Mouse (Mus musculus) heart, embryonic 11.5 days (tissue): Measurements from ENCODE around the gene Wrap53. TPM values are rescaled to one million over a fixed set of nuclear protein-coding genes. Genes with fewer than 3 reads are reported as not detected.
"Not testable (repeated sequence)": the region's sequence is repeated elsewhere in the genome, so short reads cannot be mapped to it uniquely, and the experiment has no call there.

Experiments
- ATAC-seq: fragments of 200-750 bp; cut with Nextera tagmentation; replicated peaks from 2 replicates; pipeline ENCODE4 v1.8.0; 2017; ENCODE audit warnings: moderate library complexity; ENCODE audit not compliant: insufficient number of reproducible peaks, low FRiP score, low TSS enrichment
- H3K27ac ChIP-seq: fragments of 300-500 bp; sonication (generic); 2 replicates; pipeline ENCODE4 v1.5.1; 2014; ENCODE audit warnings: mild to moderate bottlenecking, low read depth, low read length
- H3K27me3 ChIP-seq: fragments of 300-500 bp; sonication (generic); 2 replicates; pipeline ENCODE4 v1.6.1; 2014; ENCODE audit warnings: mild to moderate bottlenecking, low read length, mixed read lengths; ENCODE audit not compliant: control insufficient read depth, insufficient read depth
- H3K36me3 ChIP-seq: fragments of 300-500 bp; sonication (generic); 2 replicates; pipeline ENCODE4 v1.6.1; 2014; ENCODE audit warnings: mild to moderate bottlenecking, low read length, moderate library complexity, mixed read lengths; ENCODE audit not compliant: control insufficient read depth, insufficient read depth
- H3K4me1 ChIP-seq: fragments of 300-500 bp; sonication (generic); 2 replicates; pipeline ENCODE4 v1.6.1; 2014; ENCODE audit warnings: low read length; ENCODE audit not compliant: control insufficient read depth, insufficient read depth
- H3K4me2 ChIP-seq: fragments of 300-500 bp; sonication (generic); 2 replicates; pipeline ENCODE4 v1.6.1; 2014; ENCODE audit warnings: mild to moderate bottlenecking, moderate library complexity
- H3K4me3 ChIP-seq: fragments of 300-500 bp; sonication (generic); 2 replicates; pipeline ENCODE4 v1.5.1; 2014; ENCODE audit warnings: low read depth, low read length
- H3K9ac ChIP-seq: fragments of 300-500 bp; sonication (generic); 2 replicates; pipeline ENCODE4 v1.6.1; 2014; ENCODE audit warnings: mild to moderate bottlenecking, low read depth, low read length, moderate library complexity
- H3K9me3 ChIP-seq: fragments of 300-500 bp; sonication (generic); replicated peaks from 2 replicates; pipeline ENCODE4 v1.6.1; 2016; ENCODE audit warnings: low read length; ENCODE audit not compliant: control insufficient read depth
- WGBS: fragments of 180-500 bp; shearing (Covaris S2); extraction: QIAGEN DNeasy Blood & Tissue Kit; methylation state at CpG from one replicate; pipeline ENCODE4 v1.1.7; 2014; ENCODE audit not compliant: insufficient replicate concordance; 5-methylcytosine and 5-hydroxymethylcytosine counted together
- polyA plus RNA-seq: library from polyadenylated mRNA; unstranded; fragments of >200 nt; fragmentation: Nextera tagmentation; extraction: Ambion mirVana; gene quantifications from 2 replicates; pipeline ENCODE4 v1.2.1, GENCODE M21; 2014

Wrap53 gene
- 20.3 and 22.9 TPM in 2 replicates for polyA plus RNA-seq

- Histone ChIP-seq H3K36me3 (0 out of 2 replicates have a peak, but pooled peaks cover 2% of the 10 kb centered on the region), H3K4me2 (peak within 1 kb of the TSS; percentile 89), H3K27me3 (no peaks in the 10 kb centered on the region), H3K9ac (peak within 1 kb of the TSS; percentile 76), H3K27ac (peak within 1 kb of the TSS; percentile 88), H3K9me3 (no peaks in the 10 kb centered on the region), H3K4me3 (peak within 1 kb of the TSS; percentile 60), H3K4me1 (peaks cover 33% of the 10 kb centered on the region)
- WGBS = under 1% methylated on average over 13 of the region's 13 CpGs
- peak; percentile 68 for ATAC-seq
These were observed at the start of gene Wrap53, which contains the start of gene Trp53 for GRCm38 (mm10) chr11:69580091-69580514. Gene Wrap53 (minus strand): TSS chr11:69580255. Gene Trp53 (plus strand): TSS chr11:69580359.

GRCm38 (mm10) chr11:69629802-69630201, 49.7 kb upstream of the Wrap53 start:
- H3K4me2 ChIP-seq = no peak overlapping the region
- WGBS = 69% methylated on average over 1 of the region's 1 CpGs
- H3K27me3 ChIP-seq = no peaks in the 10 kb centered on the region
- H3K9me3 ChIP-seq = no peaks in the 10 kb centered on the region
- no peak overlapping the region for H3K4me3 ChIP-seq
- no peaks in the 10 kb centered on the region for H3K36me3 ChIP-seq
- peaks cover 11% of the 10 kb centered on the region for H3K4me1 ChIP-seq
- ATAC-seq = no peak
- H3K27ac ChIP-seq = no peak overlapping the region
- no peak overlapping the region for H3K9ac ChIP-seq

DNA sequence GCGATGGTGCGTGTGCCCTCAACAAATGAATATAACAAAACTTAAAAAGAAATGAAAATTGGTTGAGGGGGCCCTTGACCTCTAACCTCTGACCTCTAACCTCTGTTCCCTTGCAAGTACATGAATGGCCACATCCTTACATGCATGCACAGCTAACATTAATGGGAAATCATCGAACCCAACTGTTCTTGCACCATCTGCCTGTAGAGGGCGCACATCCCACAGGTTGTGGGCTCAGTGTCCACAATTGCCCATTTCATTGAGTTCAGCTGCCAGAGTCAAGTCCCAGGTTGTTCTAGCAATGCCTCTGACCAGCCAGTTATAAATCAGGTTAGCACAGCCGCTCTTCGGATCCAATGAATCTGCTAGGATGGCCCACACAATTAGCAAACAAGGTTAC, 48.2 kb upstream of the Wrap53 start:
- H3K4me1 ChIP-seq = no peaks in the 10 kb centered on the region
- ATAC-seq = no peak
- no peak overlapping the region for H3K4me2 ChIP-seq
- 35% methylated on average over 6 of the region's 6 CpGs for WGBS
- H3K27me3 ChIP-seq = no peaks in the 10 kb centered on the region
- H3K4me3 ChIP-seq = no peak overlapping the region
- H3K27ac ChIP-seq = no peak overlapping the region
- no peaks in the 10 kb centered on the region for H3K9me3 ChIP-seq
- H3K9ac ChIP-seq = no peak overlapping the region
- H3K36me3 ChIP-seq = no peaks in the 10 kb centered on the region

DNA sequence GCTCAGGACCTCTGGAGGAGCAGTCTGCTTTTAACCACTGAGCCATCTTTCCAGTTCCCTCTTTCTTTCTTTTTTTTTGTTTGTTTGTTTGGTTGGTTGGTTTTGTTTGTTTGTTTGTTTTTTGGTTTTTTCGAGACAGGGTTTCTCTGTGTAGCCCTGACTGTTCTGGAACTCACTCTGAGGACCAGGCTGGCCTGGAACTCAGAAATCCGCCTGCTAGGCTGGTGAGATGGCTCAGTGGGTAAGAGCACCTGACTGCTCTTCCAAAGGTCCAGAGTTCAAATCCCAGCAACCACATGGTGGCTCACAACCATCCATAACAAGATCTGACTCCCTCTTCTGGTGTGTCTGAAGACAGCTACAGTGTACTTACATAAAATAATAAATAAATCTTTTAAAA, 44.3 kb upstream of the Wrap53 start:
- 86% methylated on average over 2 of the region's 2 CpGs for WGBS
- H3K4me2 ChIP-seq = not testable (repeated sequence)

DNA sequence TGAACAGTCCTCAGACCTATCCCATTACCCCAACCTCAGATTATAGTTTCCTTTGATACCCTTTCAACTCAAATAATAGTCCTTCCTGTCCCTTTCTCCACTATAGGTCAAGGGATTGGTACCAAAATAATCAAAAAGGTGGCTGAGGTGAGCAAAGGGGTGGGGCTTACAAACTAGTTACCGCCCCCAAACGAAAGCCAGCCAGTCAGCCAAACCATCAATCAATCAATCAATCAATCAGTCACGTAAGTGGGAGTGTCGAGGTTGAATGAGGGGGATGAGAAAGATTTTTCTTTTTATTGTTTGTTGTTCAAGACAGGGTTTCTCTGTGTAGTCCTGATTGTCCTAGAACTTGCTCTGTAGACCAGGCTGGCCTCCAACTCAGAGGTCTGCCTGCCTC, 43.0 kb upstream of the Wrap53 start:
- H3K4me3 ChIP-seq = no peak overlapping the region
- no peak overlapping the region for H3K9ac ChIP-seq
- 70% methylated on average over 4 of the region's 4 CpGs for WGBS
- no peak overlapping the region for H3K4me2 ChIP-seq
- H3K9me3 ChIP-seq = no peaks in the 10 kb centered on the region
- no peak overlapping the region for H3K27ac ChIP-seq
- H3K4me1 ChIP-seq = peaks cover 12% of the 10 kb centered on the region
- ATAC-seq = no peak
- no peaks in the 10 kb centered on the region for H3K27me3 ChIP-seq
- H3K36me3 ChIP-seq = no peaks in the 10 kb centered on the region

More for the DNA sequence above, 44.3 kb upstream of the Wrap53 start:
- not testable (repeated sequence) for H3K36me3 ChIP-seq, H3K27ac ChIP-seq, H3K9ac ChIP-seq, H3K9me3 ChIP-seq, H3K27me3 ChIP-seq, H3K4me1 ChIP-seq, ATAC-seq, H3K4me3 ChIP-seq

DNA sequence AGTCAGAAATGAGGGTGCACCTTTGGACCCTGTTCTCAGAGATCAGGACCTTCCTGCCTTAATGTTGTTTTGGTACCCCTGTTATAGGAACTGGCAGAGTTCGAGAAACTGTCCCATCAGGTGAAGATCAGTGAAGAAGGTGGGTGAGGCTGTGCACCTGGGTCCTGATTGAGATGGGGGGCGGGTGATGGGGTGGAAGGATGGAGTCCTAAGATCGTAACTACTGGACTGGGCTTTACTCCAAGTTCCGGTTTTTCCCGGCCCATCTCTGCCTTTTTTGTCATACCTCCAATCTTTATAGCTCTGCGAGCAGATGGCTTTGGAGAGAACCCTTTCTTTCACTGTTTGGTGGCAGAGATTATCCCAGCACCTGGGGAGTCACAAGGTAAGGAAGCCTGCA, 42.4 kb upstream of the Wrap53 start:
- H3K27me3 ChIP-seq = no peaks in the 10 kb centered on the region
- H3K9ac ChIP-seq = peak overlapping the region; percentile 86
- peaks cover 12% of the 10 kb centered on the region for H3K4me1 ChIP-seq
- H3K4me3 ChIP-seq = peak overlapping the region; percentile 66
- H3K36me3 ChIP-seq = no peaks in the 10 kb centered on the region
- H3K27ac ChIP-seq = peak overlapping the region; percentile 74
- peak overlapping the region; percentile 91 for H3K4me2 ChIP-seq
- no peak for ATAC-seq
- WGBS = 41% methylated on average over 6 of the region's 6 CpGs
- no peaks in the 10 kb centered on the region for H3K9me3 ChIP-seq

DNA sequence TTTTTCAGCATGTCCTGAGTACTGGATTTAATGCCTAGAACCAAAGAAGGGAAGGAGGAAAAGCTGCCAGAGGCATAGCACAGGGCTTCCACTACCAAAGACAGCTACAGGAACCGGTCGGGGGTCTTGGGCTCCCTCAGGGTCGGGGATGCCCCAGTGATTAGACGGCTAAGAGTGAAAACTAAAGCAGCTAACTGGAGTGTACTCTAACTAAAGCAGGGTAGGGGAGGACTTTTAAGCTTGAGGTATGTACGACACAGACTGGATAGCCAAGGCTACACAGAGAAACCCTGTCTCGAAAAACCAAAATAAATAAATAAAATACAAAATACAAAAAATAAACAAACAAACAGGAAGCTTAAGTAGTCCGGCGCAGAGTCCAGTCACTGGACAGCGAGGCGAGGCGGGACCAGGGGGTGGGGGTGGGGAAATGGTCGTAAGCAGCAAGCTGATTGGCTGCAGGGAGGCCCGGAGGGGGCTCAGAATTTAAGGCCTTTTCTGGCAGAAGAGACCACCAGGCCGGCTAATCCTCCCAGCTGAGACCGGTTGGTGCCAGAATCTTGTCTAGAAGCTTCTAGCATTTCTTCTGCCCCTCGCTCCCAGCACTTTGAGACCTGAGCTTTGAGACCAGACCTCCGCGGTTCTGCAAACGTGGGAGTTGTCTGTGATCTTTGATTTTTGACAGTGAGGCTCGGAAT, 41.7 kb upstream of the Wrap53 start, which contains the start of gene Sat2:
Gene Sat2, plus strand, starts transcription at position 454 of the 698 bp plus-strand sequence.
- Histone ChIP-seq H3K4me1 (peaks cover 12% of the 10 kb centered on the region), H3K9ac (peak within 1 kb of the TSS; percentile 86), H3K27me3 (no peaks in the 10 kb centered on the region), H3K9me3 (no peaks in the 10 kb centered on the region), H3K4me2 (peak within 1 kb of the TSS; percentile 91), H3K27ac (peak within 1 kb of the TSS; percentile 74), H3K4me3 (peak within 1 kb of the TSS; percentile 66), H3K36me3 (no peaks in the 10 kb centered on the region)
- ATAC-seq = no peak; the same call in 1 of the 2 replicates
- 2% methylated on average over 20 of the region's 20 CpGs for WGBS

GRCm38 (mm10) chr11:69620394-69621081, 40.5 kb upstream of the Wrap53 start:
- no peak overlapping the region for H3K27ac ChIP-seq
- no peak for ATAC-seq
- H3K4me1 ChIP-seq = peaks cover 12% of the 10 kb centered on the region
- no peaks in the 10 kb centered on the region for H3K27me3 ChIP-seq
- no peak overlapping the region; the same call in 1 of the 2 replicates for H3K4me2 ChIP-seq
- H3K36me3 ChIP-seq = no peaks in the 10 kb centered on the region
- H3K4me3 ChIP-seq = no peak overlapping the region
- no peaks in the 10 kb centered on the region for H3K9me3 ChIP-seq
- H3K9ac ChIP-seq = no peak overlapping the region
- 62% methylated on average over 7 of the region's 7 CpGs for WGBS
